Mouse (Mus musculus) testis, postnatal 10 days (tissue): ENCODE measurements around the gene Spen.
"Not testable (repeated sequence)": the region's sequence is repeated elsewhere in the genome, so short reads cannot be mapped to it uniquely, and the experiment has no call there.

Experiments used
- DNase-seq: peaks from one replicate; pipeline ENCODE4 v3.0.0; 2021; ENCODE audit warnings: low spot score

The Spen gene

GRCm38 (mm10) chr4:141559131-141559897 is 20.9 kb upstream of the Spen start:
- DNase-seq, result peak; percentile 71

- no peak for DNase-seq
Measured at GRCm38 (mm10) chr4:141558658-141559057, 20.3 kb upstream of the Spen start.

GRCm38 (mm10) chr4:141556163-141556562 is 17.8 kb upstream of the Spen start:
- DNase-seq, result not testable (repeated sequence)

- not testable (repeated sequence) for DNase-seq
Measured at GRCm38 (mm10) chr4:141554255-141554865, 16.0 kb upstream of the Spen start.

GRCm38 (mm10) chr4:141552484-141552883 is 14.1 kb upstream of the Spen start:
- no peak for DNase-seq

GRCm38 (mm10) chr4:141547299-141547698 is 8.9 kb upstream of the Spen start:
- DNase-seq, result no peak

- DNase-seq, result peak; percentile 87
Measured at GRCm38 (mm10) chr4:141546334-141547200, 8.2 kb upstream of the Spen start.

GRCm38 (mm10) chr4:141545743-141546333 is 7.4 kb upstream of the Spen start:
- peak; percentile 99 for DNase-seq

- DNase-seq, result peak; percentile 84
Measured at GRCm38 (mm10) chr4:141545071-141545742, 6.8 kb upstream of the Spen start.

- DNase-seq, result no peak
Measured at GRCm38 (mm10) chr4:141544536-141544935, 6.1 kb upstream of the Spen start.

GRCm38 (mm10) chr4:141543593-141543992 is 5.2 kb upstream of the Spen start:
- DNase-seq, result no peak

- no peak for DNase-seq
Measured at GRCm38 (mm10) chr4:141541851-141542250, 3.5 kb upstream of the Spen start.

GRCm38 (mm10) chr4:141540844-141541243 is 2.4 kb upstream of the Spen start:
- DNase-seq, result no peak

GRCm38 (mm10) chr4:141539213-141539767 is 893 bp upstream of the Spen start:
- DNase-seq, result no peak

GRCm38 (mm10) chr4:141537706-141538407 is 540 bp downstream of the Spen start:
- peak; percentile 66 for DNase-seq

GRCm38 (mm10) chr4:141537226-141537610 is 1.2 kb downstream of the Spen start:
- DNase-seq, result no peak

GRCm38 (mm10) chr4:141536291-141537225 is 1.8 kb downstream of the Spen start:
- DNase-seq, result peak; percentile 85

GRCm38 (mm10) chr4:141534947-141535680 is 3.3 kb downstream of the Spen start:
- DNase-seq, result peak; percentile 68

- no peak for DNase-seq
Measured at GRCm38 (mm10) chr4:141530979-141531378, 7.4 kb downstream of the Spen start.
